Mouse (Mus musculus): Measurements from ENCODE around the gene Sept12.

Gene Sept12

GRCm38 (mm10) chr16:4997553-4997952, at the start of gene Sept12:
Gene Sept12 (minus strand): TSS chr16:4997852.
- no peak for DNase-seq

- no peak for DNase-seq
Measured at GRCm38 (mm10) chr16:5045322-5045721, 47.7 kb upstream of the Sept12 start.

- no peak for DNase-seq
Measured at GRCm38 (mm10) chr16:5036649-5037234, 39.1 kb upstream of the Sept12 start.

GRCm38 (mm10) chr16:5035591-5035990, 37.9 kb upstream of the Sept12 start:
- no peak for DNase-seq

GRCm38 (mm10) chr16:5029847-5030246, 32.2 kb upstream of the Sept12 start:
- no peak for DNase-seq

- DNase-seq: no peak
Measured at GRCm38 (mm10) chr16:5024021-5024420, 26.4 kb upstream of the Sept12 start.

GRCm38 (mm10) chr16:5014578-5014977, 16.9 kb upstream of the Sept12 start:
- no peak for DNase-seq

GRCm38 (mm10) chr16:5013054-5013838, 15.6 kb upstream of the Sept12 start, which contains the start of gene Rogdi:
Gene Rogdi (minus strand): TSS chr16:5013553.
- peak; percentile 98 for DNase-seq

- no peak for DNase-seq
Measured at GRCm38 (mm10) chr16:5012036-5013005, 14.7 kb upstream of the Sept12 start.

- DNase-seq: no peak
Measured at GRCm38 (mm10) chr16:5011285-5011684, 13.6 kb upstream of the Sept12 start.

- DNase-seq: no peak
Measured at GRCm38 (mm10) chr16:5010371-5010935, 12.8 kb upstream of the Sept12 start.

- no peak for DNase-seq
Measured at GRCm38 (mm10) chr16:5008076-5008475, 10.4 kb upstream of the Sept12 start.

GRCm38 (mm10) chr16:5007492-5007891, 9.8 kb upstream of the Sept12 start:
- no peak for DNase-seq

GRCm38 (mm10) chr16:5007067-5007466, 9.4 kb upstream of the Sept12 start, which contains the start of gene Smim22:
Gene Smim22 (plus strand): TSS chr16:5007288.
- DNase-seq: no peak

- no peak for DNase-seq
Measured at GRCm38 (mm10) chr16:5000611-5001010, 3.0 kb upstream of the Sept12 start.

- DNase-seq: no peak
Measured at GRCm38 (mm10) chr16:4998984-4999383, 1.3 kb upstream of the Sept12 start.

- DNase-seq: no peak
Measured at GRCm38 (mm10) chr16:4993276-4993675, 4.4 kb downstream of the Sept12 start.

- no peak for DNase-seq
Measured at GRCm38 (mm10) chr16:4984717-4985116, 12.9 kb downstream of the Sept12 start.

- DNase-seq: no peak
Measured at GRCm38 (mm10) chr16:4979755-4980380, 17.8 kb downstream of the Sept12 start.

GRCm38 (mm10) chr16:4978275-4979051, 19.2 kb downstream of the Sept12 start:
- DNase-seq: peak; percentile 25

- peak; percentile 50 for DNase-seq
Measured at GRCm38 (mm10) chr16:4976180-4976579, 21.5 kb downstream of the Sept12 start.
